Mouse (Mus musculus) adipocyte (in vitro differentiated cells): ENCODE measurements around the gene Ntn1.

Experiments used
- DNase-seq: peaks from one replicate; pipeline ENCODE4 v3.0.0-alpha.2; 2016; ENCODE audit warnings: low spot score

Ntn1 gene

DNA sequence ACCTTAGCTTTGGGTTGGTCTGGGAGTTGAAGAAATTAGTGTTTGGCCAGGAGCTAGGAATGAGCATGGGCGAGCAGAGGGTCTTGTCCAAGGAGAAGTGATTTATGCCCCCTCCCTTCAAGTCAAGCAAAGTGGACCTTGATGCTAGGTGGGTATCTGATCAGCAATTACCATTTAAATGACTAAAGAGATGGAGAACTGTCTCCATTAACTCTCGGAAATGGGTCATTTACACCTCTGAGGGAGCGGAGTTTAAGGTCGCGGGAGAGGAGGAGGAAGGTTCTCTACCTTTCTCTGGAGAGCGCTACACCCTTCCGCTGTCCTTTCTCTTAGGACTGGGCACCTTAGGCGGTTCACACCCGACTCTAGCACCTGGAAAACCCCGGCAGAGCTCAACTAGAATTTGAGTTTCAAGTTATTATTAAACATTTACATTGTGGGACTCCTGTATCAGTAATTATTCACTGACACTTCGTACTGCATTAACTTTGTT, at the start of gene Ntn1:
TSS of gene Ntn1 (minus strand) at position 97 of the 493 bp plus-strand sequence.
- no peak for DNase-seq

DNA sequence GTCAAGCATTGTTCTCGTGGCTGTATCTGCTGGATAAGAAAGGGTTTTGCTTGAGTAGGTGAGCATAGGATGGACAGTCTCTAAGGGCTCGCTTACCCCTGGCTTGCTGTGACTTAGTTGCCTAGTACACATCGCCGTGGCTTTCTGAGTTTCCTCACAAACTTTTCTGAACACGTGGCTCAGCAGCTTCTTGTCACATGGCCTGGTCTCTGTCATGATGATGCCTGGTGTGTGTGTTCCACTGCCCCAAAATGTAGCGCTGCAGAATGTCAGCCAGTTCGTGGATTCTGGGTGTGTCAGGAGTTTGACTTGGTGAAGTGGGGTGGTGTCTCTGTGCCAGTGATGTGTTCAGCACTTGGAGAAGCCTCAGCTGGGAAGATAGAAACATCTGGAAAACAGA, 47.7 kb upstream of the Ntn1 start:
- DNase-seq, result no peak

DNA sequence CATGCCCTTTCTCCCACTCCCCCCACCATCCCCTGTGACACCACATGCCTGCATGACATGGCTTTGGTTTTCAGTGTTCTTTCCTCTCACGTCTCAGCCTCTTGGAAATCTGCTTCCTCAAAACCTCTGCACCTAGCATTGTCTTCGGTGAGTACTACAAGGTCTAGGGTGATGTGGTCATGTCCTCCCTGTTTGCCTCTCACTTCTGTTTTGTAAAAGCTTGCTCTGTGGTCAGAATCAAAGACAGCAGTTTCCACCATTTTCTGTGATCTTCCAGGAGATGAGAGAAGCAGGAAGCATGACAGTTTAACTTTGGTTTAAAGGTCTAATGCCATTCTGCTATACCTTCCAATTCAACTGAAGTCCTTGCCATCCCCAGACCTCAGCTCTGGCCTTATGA, 46.6 kb upstream of the Ntn1 start:
- DNase-seq, result no peak

DNA sequence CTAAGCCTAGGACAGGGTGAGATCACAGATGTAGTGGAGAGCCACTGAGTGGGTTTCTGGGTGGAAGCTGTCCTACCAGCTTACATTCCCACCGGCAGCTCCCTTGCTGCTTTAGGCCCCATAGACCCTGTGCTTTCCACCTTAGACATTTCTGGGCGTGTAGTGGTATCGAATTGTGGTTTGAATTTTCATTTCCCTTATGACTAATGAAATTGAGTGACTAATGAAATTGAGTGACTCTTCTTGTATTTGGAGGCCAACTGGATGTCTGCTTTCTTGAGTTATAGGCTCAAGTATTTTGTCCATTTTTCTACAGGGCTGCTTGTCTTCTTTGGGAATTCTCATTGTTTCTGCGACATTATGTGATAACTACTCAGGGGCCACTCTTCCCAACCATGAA, 45.9 kb upstream of the Ntn1 start:
- DNase-seq, result no peak

DNA sequence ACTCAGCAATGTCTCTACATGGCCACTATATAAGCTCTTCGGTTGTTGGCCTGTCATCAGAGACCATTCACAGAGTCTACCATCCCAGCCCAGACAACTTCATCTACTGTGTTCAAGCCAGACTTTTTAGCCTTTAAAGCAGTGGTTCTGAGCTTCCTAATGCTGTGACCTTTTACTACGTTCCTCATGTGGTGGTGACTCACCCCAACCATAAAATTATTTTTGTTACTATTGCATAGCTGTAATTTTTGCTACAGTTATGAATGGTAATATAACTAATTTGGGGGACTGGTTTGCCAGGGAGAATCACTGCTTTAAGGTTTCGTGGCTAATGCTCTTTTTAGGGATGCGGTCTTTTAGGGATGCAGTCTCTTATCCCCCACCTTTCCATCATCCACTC, 45.3 kb upstream of the Ntn1 start:
- no peak for DNase-seq

DNA sequence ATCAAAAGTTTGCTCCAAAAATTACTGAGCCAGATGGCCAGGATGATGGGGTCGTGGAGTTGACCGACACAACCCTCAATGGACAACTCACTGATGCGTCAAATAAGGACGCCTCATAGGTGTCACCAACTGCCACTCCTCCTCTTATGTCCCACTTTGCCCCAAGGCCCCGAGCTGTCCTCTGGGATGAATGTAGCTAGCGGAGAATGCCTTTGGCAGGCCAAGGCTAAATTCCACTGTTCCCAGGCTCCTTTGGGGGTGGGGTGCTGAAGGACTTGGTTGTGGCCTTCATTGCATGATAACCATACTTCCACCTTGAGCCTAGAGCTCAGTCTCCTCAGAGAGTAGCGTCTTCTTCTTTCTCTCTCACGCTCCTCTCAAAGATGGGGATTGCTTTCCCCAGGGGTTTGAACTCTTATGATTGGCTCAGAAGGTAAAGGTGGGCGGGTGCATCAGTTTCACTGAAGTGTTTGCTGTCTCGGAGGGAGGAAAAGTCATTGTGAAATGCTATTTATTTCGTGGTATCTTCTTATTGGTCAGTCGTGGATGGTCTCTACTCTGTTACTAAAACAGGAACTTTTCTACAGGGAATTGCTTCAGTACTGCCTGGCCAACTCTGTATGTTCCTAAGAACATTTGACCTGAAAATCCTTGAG, 42.5 kb upstream of the Ntn1 start:
- DNase-seq, result no peak

DNA sequence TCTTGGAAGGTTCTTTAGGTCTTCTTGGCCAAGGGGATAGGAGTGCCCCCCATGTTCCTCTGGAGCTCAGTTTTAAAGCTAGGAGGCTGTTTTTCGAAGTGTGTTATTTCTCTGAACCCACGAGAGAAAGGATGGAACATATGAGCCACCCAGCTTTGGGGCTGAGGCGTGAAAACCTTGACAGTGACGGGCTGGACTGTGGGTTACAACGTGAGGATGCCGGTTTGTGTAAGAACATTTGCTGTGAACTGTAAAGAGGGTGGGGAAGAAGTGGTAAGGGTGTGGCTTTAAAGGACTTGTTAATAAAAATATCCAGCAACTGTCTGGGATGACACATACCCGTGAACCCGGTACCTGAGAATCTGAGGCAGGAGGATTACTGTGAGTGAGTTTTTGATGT, 41.7 kb upstream of the Ntn1 start:
- DNase-seq, result no peak

DNA sequence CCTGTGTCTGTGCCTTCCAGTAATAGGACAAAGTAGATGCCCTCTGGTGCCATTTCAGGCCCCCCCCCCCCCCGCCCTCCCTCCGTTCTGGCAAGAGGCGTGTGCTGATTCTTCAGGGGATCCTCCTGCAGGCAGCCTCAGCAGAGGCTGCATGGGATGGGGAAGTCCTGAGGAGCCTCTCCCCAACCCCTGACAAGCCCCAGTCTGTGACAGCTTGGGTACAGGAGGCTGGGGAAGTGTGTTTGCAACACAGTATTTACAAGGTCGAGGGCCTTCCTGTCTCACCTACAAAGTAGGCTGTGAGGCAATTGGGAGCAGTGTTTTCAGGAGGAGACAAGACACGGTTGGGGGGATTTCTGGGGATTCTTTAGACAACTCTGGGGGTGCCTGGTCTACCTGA, 40.3 kb upstream of the Ntn1 start:
- no peak for DNase-seq

DNA sequence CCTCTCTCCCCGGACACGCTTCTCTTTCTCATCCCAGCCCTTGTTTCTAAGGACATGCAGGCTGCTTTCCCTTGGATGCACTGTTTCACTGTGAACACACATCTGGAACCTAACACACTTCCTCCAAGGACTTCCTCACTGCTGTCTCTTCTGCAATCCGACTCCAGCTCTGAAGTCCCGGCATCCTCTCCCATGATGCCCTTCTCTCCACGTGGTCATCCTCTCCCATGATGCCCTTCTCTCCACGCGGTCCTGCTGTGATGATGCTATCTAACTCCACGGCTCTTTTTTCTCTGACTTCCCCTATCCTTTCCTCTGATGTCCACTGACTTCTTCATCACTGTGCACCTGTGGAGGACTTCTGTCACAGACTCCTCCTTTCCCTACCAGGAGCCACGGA, 39.5 kb upstream of the Ntn1 start:
- DNase-seq, result no peak

DNA sequence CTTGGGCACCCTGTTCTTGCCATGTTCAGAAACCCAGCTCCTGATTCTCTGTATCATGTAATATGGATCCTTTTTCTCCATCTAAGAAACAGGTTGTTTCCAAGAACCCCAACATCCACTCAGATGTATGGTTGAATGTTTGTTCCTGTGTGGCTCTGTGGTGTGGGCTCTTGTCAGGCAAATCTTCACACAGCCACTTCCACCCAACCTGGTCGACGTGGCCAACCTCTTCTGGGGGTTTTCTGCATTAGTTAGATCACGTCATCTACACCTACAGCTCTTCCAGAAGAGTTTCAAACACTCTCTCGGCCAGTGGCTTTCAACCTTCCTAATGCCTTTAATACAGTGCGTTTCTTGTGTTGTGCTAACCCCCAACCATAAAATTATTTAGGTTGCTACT, 35.8 kb upstream of the Ntn1 start:
- DNase-seq, result no peak

DNA sequence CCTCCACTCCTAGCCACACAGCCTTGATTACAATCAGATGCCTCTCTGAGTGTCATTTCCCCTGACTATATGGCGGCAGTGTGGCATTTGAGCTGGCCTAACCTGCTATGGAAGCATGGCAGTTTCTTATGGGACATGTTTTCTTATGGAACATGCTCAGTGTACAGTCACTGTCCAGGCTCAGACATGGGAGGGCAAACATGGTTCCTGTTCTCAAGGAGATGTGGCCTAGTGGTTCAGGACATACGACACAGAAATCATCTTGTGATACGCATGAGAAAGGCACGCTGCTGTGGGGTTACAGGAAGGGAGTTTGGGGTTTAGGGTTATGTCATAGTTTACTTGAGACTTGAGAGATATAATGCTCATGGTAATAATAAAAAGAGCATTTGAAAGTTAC, 35.0 kb upstream of the Ntn1 start:
- no peak for DNase-seq

DNA sequence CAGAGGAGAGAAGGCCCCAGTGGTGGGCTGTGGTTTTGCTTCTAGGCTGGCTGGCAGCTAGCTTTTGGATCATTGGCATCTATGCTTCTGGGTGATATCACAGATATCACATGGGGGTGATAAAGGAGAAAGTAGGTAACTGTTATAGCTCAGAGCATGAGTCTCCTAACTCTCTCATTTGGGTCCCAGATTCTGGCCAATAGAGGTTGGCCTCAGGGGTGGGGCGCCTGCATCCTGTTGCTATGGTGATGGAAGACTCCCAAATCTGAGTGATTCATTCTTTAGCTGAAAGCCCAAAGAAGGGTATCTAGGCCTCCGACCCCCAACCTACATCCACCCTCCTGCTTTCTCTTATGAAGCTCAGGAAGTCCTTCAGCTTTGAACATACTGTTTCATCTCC, 34.1 kb upstream of the Ntn1 start:
- no peak for DNase-seq

DNA sequence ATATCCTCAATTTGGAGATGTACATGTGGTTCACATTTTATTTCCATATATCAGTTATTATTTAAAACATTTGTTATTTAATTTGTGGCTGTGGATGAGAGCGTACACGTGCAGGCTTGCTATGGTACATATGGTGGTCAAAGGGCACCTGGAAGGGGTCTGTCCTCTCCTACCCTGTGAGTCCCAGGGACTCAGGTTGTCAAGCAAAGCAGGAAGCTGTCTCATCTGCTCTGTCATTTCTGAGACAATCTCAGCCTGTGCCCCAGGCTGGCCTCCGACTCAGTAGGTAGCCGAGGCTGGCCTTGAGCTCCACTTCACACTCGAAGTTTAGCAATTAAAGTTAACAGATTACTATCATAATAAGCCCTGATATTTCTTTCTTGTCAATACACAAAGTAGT, 32.9 kb upstream of the Ntn1 start:
- no peak for DNase-seq

DNA sequence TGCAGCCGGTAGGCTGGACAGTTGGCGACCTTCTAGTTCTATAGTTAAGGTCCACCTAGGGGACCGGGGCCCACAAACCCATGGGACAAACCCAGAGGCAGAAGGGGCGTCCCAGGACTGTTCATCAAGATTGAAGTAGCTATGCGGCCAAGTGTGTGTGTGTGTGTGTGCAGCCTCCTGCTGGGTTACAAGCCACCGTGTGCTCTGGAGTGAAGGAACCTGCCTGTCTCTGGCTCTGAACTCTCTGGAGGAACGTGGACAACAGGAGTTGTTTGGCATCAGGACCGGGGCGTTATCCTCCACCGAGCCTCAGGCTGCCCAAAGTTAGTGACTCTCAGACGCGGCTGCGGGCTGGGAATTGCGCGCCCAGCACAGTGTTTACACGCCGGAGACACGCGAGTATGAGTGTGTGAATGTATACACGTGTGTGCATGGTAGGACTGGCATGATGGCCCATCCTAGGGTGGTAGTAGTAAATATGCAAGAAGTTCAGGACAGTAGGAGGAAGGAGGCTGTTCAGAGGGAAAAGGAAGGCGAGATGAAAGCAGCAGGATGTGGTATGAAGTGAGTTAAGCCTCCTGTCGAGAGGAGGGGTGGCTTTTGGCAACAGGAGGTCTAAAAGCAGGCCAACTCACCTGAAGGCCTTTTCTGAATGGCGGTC, 31.9 kb upstream of the Ntn1 start:
- no peak for DNase-seq

DNA sequence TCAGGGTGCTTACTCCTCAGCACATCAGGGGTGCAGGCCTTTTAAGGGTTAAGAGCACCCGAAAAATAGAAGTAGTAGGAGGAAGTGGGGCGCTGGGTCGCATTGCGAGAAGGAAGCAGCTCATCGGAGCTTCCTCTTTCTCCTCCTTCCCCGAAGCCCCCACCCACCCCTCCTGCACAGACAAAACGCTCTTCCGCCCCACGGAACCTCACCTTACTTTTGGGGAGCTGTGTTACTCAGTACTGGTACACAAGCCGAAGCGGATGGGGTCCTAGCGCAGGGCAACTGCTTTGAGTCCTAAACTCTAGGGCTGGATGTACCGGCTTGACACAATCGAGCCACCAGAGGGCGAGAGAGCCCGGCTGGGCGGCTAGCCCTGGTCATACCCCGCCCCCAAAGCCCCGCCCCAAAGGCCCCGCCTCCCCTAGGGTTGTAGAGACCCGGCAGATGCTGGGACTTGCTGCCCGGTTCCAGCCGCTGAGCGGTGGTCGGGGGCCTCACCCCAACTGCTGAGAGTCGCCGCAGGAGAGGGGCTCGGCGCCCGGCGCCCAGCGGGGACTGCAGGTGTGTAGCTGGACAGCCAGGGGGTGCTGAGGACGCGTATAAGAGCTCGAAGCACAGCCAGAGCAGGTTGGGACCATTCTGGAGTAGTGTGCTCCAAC, 31.2 kb upstream of the Ntn1 start, which contains the start of gene Pik3r5:
TSS of gene Pik3r5 (plus strand) at position 423 of the 662 bp plus-strand sequence.
- peak; percentile 71 for DNase-seq

DNA sequence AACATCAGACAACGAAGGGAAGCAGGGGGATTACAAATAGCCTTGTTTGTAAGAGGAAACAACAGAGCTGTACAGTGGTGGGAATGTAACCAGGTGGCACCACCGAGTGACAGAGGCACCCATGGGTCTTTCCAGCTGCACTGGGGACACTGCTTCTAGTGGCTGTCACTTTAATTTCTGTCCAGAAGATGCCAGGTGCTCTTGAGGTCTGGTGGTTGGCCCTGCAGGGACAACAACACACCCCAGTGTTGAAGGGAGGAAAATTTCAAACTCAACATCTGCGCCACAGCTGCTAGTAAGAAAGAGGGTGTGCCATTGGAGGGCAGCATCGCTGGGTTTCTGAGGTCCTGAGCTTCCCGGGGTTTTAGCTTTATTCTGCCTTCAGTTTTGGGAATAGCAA, 30.0 kb upstream of the Ntn1 start:
- DNase-seq, result no peak

DNA sequence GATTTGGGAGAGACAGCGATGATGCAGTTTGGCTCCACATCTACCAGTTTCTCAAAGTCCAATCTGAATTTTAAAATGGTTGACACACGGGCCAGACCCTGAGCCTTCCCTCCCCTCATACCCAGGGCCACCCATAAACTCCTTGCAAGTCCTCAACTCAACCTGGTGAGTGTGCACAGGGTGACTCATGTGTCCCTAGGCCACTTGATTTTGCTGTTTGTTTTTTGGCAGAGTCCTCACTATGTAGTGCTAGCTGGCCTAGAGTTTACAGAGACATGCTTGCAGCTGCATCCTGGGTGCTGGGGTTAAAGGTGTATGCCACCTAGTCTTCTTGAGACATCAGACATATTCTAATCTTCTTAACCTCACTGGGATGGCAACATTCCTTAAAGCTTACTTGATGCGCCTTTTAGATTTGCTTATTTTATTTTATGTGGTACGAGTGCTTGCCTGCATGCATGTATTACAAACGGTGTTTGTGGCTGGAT, 26.5 kb upstream of the Ntn1 start:
- DNase-seq, result no peak

DNA sequence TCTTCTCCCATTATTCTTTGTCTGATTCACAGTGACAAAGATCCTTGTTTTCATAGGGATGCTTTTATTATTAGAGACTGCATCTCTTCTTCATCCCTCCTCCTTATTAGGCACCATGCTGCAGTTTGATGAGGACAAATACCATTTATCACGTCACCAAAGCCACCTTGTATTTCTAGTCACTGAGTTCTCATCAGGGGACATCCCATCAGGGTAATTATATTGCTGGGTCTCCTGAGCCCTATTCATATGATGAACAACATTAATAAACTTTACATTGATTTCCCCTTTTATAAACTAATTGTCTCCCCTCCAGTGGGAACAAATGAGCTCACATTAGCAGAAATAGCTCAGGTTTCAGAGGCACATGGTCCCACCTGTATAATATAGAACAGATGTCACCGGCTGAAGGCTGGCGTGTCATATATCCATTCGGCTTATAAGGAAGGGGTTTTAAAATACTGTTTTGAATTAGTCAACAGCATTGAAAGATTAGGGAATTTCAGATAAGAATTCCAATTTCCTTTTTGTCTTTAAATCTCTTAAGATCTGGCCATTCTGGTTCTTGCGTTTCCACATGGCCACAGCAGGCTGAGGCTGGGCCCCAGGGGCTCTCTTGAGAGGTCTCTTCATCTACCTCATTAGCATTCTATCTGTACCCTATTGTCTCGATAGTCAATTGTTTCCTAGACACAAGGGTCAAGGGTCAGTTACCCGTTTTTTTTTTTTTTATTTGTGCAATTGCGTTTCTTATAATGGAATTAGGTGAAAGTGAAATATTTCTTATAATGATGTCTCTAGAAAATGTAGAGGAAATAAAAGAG, 25.1 kb upstream of the Ntn1 start:
- no peak for DNase-seq

DNA sequence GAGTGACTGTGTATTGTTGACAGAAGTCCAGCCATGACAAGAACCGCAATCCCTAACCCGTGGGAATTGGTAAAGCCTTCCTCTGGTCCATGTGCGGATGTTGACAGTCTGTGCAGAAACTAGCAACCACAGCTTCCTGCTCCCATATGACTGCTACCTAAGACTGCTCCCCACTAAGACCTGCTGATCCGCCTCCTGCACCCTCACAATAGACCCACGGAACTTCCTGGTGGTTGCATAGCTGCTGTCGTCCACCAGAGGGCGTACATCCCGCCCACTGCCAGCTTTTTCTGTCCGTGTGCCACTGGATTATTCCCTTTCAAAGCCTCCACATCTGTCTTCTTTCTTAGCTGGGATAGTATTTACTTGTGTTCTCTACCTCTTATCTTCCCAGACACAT, 17.2 kb upstream of the Ntn1 start:
- DNase-seq, result peak; percentile 7

DNA sequence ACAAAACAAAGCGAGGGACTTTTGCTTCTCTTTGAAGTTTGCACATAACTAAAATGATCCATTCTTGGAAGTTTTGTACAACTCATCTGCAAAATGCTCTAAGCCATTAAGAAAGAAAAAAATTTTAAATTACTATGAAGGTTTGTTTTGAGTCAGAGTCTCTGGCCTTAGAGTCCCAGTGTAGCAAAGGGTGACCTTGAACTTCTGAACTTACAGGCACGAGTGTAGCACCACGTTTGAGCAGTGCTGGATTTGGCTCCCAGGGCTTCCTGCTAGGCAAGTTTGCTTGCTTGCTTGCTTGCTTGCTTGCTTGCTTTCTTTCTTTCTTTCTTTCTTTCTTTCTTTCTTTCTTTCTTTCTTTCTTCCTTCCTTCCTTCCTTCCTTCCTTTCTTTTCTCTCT, 16.4 kb upstream of the Ntn1 start:
- no peak for DNase-seq

DNA sequence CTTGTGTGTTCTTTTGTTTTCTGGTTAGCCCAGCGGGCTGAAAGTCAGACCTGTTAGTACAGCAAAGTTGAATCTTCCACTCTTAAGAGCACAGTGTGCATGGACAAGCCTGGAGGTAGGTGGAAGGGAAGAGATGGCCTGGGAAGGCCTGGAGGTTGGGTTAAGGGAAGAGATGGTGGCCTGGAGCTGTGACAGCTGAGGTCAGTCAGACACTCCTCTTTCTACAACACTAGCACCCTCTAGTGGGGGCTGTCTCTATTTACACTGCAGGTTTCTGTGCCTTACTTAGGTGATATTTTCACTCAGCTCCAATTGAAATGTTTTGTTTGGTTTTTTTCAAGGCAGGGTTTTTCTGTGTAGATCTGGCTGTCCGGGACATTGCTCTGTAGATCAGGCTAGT, 7.5 kb upstream of the Ntn1 start:
- DNase-seq, result peak; percentile 90

DNA sequence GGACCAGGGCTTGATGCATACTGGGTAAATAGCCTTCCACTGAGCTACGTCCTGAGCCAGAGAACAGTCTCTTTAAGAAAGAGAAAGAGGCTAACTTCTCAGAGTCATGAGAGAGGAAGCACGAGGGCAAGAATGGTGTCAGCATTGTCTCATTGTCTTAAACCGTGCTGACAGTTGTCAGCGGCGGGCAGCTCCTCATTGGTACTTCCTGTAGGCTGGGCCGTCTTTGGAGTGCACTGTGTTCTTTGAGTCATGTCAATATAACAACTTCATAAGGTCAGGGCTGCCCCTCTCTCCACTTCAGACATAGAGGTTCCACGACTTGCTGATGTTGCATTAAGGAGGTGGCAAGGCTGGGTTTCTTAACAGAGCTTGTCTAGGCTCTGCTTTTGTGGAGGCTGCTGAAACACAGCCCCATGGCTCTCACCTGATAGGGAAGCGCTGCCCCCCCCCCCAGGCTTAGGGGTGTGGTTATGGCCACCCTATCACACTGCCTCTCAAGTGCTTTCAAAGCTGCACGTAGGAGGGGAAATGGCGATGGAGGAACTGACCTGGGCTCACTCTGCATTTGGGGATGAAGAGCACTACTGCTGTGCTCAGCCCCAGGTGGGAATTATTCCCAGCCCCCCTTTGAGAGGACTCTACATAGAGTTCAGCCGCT, 6.8 kb upstream of the Ntn1 start:
- no peak for DNase-seq
